Mouse (Mus musculus): ENCODE data around the gene Scn3a. TPM values are rescaled to one million over a fixed set of nuclear protein-coding genes. Genes with fewer than 3 reads are reported as not detected.
"Not testable (repeated sequence)": the region's sequence is repeated elsewhere in the genome, so short reads cannot be mapped to it uniquely, and the experiment has no call there.

Gene Scn3a
- total RNA-seq, 2 experiments from 2014 or later, result 45.4 to 45.7 TPM

GRCm38 (mm10) chr2:65529148-65529547 is 38.3 kb downstream of the Scn3a start:
- no peak for DNase-seq (ENCODE audit: low spot score in 2 of 2)
- intact Hi-C loops (cut with DNase I), result no loop called here

GRCm38 (mm10) chr2:65516703-65517102 is 50.7 kb downstream of the Scn3a start:
- DNase-seq (ENCODE audit: low spot score in 2 of 2), result no peak
- intact Hi-C loops (cut with DNase I), result no loop called here

- DNase-seq (ENCODE audit: low spot score in 2 of 2), result no peak
- intact Hi-C loops (cut with DNase I), result no loop called here
These were observed 59.2 kb downstream of the Scn3a start for GRCm38 (mm10) chr2:65508217-65508616.

- DNase-seq (ENCODE audit: low spot score in 2 of 2), result no peak
- intact Hi-C loops (cut with DNase I), result no loop called here
These were observed 77.0 kb downstream of the Scn3a start for GRCm38 (mm10) chr2:65490450-65490849.

- DNase-seq (ENCODE audit: low spot score in 2 of 2), result peak in 1 of 2 experiments; percentile 38
- intact Hi-C loops (cut with DNase I), result no loop called here
These were observed 84.0 kb downstream of the Scn3a start for GRCm38 (mm10) chr2:65483434-65483833.

- intact Hi-C loops (cut with DNase I), result no loop called here
- DNase-seq (ENCODE audit: low spot score in 2 of 2), result no peak
These were observed 86.3 kb downstream of the Scn3a start for GRCm38 (mm10) chr2:65481007-65481672.

- DNase-seq (ENCODE audit: low spot score in 2 of 2), result no peak
- intact Hi-C loops (cut with DNase I), result no loop called here
These were observed 96.0 kb downstream of the Scn3a start for GRCm38 (mm10) chr2:65471311-65471882.

- intact Hi-C loops (cut with DNase I), result no loop called here
- no peak for DNase-seq (ENCODE audit: low spot score in 2 of 2)
These were observed 101.7 kb downstream of the Scn3a start for GRCm38 (mm10) chr2:65465694-65466093.

GRCm38 (mm10) chr2:65453763-65454162 is 113.7 kb downstream of the Scn3a start:
- DNase-seq (ENCODE audit: low spot score in 2 of 2), result no peak
- intact Hi-C loops (cut with DNase I), result no loop called here

- DNase-seq (ENCODE audit: low spot score in 2 of 2); intact Hi-C loops (cut with DNase I): not testable (repeated sequence)
These were observed 115.9 kb downstream of the Scn3a start for GRCm38 (mm10) chr2:65451401-65452078.

GRCm38 (mm10) chr2:65450449-65451360 is 116.7 kb downstream of the Scn3a start:
- intact Hi-C loops (cut with DNase I), result no loop called here
- peak; percentile 14 to 42 for DNase-seq (ENCODE audit: low spot score in 2 of 2)

GRCm38 (mm10) chr2:65449126-65449828 is 118.2 kb downstream of the Scn3a start:
- DNase-seq (ENCODE audit: low spot score in 2 of 2), result no peak

GRCm38 (mm10) chr2:65443082-65443481 is 124.3 kb downstream of the Scn3a start:
- intact Hi-C loops (cut with DNase I), result no loop called here
- DNase-seq (ENCODE audit: low spot score in 2 of 2), result no peak

More at GRCm38 (mm10) chr2:65449126-65449828, 118.2 kb downstream of the Scn3a start:
- intact Hi-C loops (cut with DNase I), result no loop called here

GRCm38 (mm10) chr2:65441566-65441965 is 125.9 kb downstream of the Scn3a start:
- intact Hi-C loops (cut with DNase I), result no loop called here
- DNase-seq (ENCODE audit: low spot score in 2 of 2), result peak; percentile 17 to 47

GRCm38 (mm10) chr2:65441110-65441509 is 126.3 kb downstream of the Scn3a start:
- DNase-seq (ENCODE audit: low spot score in 2 of 2), result peak in 1 of 2 experiments; percentile 21
- intact Hi-C loops (cut with DNase I), result no loop called here

- DNase-seq (ENCODE audit: low spot score in 2 of 2), result no peak
- intact Hi-C loops (cut with DNase I), result no loop called here
These were observed 130.5 kb downstream of the Scn3a start for GRCm38 (mm10) chr2:65436917-65437316.

GRCm38 (mm10) chr2:65423501-65423900 is 143.9 kb downstream of the Scn3a start:
- DNase-seq (ENCODE audit: low spot score in 2 of 2), result no peak
- intact Hi-C loops (cut with DNase I), result no loop called here

- intact Hi-C loops (cut with DNase I), result no loop called here
- no peak for DNase-seq (ENCODE audit: low spot score in 2 of 2)
These were observed 145.9 kb downstream of the Scn3a start for GRCm38 (mm10) chr2:65421259-65422255.

All from left cerebral cortex, postnatal 14 days (tissue).